8 mouse cellular contexts compared by ENCODE assay signal in genomic region chr7:47150420-47151061, GRCm38 (mm10). TPM values are rescaled to one million over a fixed set of nuclear protein-coding genes. Genes with fewer than 3 reads are reported as not detected.
DNase-seq lines count a peak whose midpoint lies in the region; ATAC-seq lines count a peak whose summit lies in the region.

No protein-coding gene starts in this region.

- H3K9me3 ChIP-seq in embryonic facial prominence, embryonic 12.5 days: peaks cover 2% of the 10 kb centered on the region; the same call in 1 of the 2 replicates
- H3K9me3 ChIP-seq in hindbrain, embryonic 16.5 days (ENCODE audit: control insufficient read depth, low read length): no peaks in the 10 kb centered on the region
- no peaks in the 10 kb centered on the region for H3K9me3 ChIP-seq in liver, embryonic 13.5 days (replicated peaks)

- DNase-seq in ovary, postnatal 14 days (ENCODE audit: low spot score): peak; percentile 34
- DNase-seq in ovary, postnatal 36 days (ENCODE audit: low spot score): no peak
- DNase-seq in adrenal gland, adult 2 months: peak; percentile 42
- DNase-seq in liver, embryonic 13.5 days: peak; percentile 9
- peak; percentile 36 for DNase-seq in neural tube, embryonic 10.5 days (ENCODE audit: extremely low spot score, low spot score)
- DNase-seq in urinary bladder, adult 2 months (ENCODE audit: low spot score): no peak

- H3K4me2 ChIP-seq in embryonic facial prominence, embryonic 12.5 days (replicated peaks): 0 out of 2 replicates have a peak overlapping the region, but pooled peaks have one; percentile 11
- H3K4me2 ChIP-seq in hindbrain, embryonic 16.5 days (ENCODE audit: low read length): peak overlapping the region; percentile 47
- no peak overlapping the region for H3K4me2 ChIP-seq in liver, embryonic 13.5 days

- ATAC-seq in embryonic facial prominence, embryonic 12.5 days (ENCODE audit: insufficient number of reproducible peaks, insufficient read depth, low FRiP score, low TSS enrichment): no peak
- peak; percentile 74 for ATAC-seq in hindbrain, embryonic 16.5 days
- no peak for ATAC-seq in liver, embryonic 13.5 days (ENCODE audit: low read depth)

- no peak overlapping the region for H3K9ac ChIP-seq in embryonic facial prominence, embryonic 12.5 days
- no peak overlapping the region for H3K9ac ChIP-seq in hindbrain, embryonic 16.5 days (ENCODE audit: low read depth, low read length)
- no peak overlapping the region for H3K9ac ChIP-seq in liver, embryonic 13.5 days

- H3K27ac ChIP-seq in embryonic facial prominence, embryonic 12.5 days: no peak overlapping the region
- H3K27ac ChIP-seq in hindbrain, embryonic 16.5 days (ENCODE audit: low read depth, low read length): no peak overlapping the region
- H3K27ac ChIP-seq in liver, embryonic 13.5 days: no peak overlapping the region

- H3K4me3 ChIP-seq in embryonic facial prominence, embryonic 12.5 days: no peak overlapping the region
- H3K4me3 ChIP-seq in hindbrain, embryonic 16.5 days (ENCODE audit: low read length): 0 out of 2 replicates have a peak overlapping the region, but pooled peaks have one; percentile 18
- no peak overlapping the region for H3K4me3 ChIP-seq in liver, embryonic 13.5 days (replicated peaks)

- 19% methylated on average over 11 of the region's 11 CpGs for WGBS in embryonic facial prominence, embryonic 12.5 days
- WGBS in hindbrain, embryonic 16.5 days: 17% methylated on average over 11 of the region's 11 CpGs
- 7% methylated on average over 10 of the region's 11 CpGs for WGBS in liver, embryonic 13.5 days (ENCODE audit: insufficient replicate concordance)

- H3K4me1 ChIP-seq in embryonic facial prominence, embryonic 12.5 days: no peaks in the 10 kb centered on the region
- H3K4me1 ChIP-seq in hindbrain, embryonic 16.5 days (ENCODE audit: control insufficient read depth, insufficient read depth, low read depth, low read length): no peaks in the 10 kb centered on the region
- H3K4me1 ChIP-seq in liver, embryonic 13.5 days (replicated peaks): no peaks in the 10 kb centered on the region

- no peaks in the 10 kb centered on the region for H3K27me3 ChIP-seq in embryonic facial prominence, embryonic 12.5 days
- H3K27me3 ChIP-seq in hindbrain, embryonic 16.5 days (replicated peaks; ENCODE audit: control insufficient read depth, insufficient read depth, low read length): no peaks in the 10 kb centered on the region
- H3K27me3 ChIP-seq in liver, embryonic 13.5 days: no peaks in the 10 kb centered on the region

- no peaks in the 10 kb centered on the region for H3K36me3 ChIP-seq in embryonic facial prominence, embryonic 12.5 days
- no peaks in the 10 kb centered on the region for H3K36me3 ChIP-seq in hindbrain, embryonic 16.5 days (ENCODE audit: control insufficient read depth, insufficient read depth, low read length)
- no peaks in the 10 kb centered on the region for H3K36me3 ChIP-seq in liver, embryonic 13.5 days

RNA-seq across cellular contexts. Expression of gene Ptpn5, which starts 17.1 kb away (rescaled TPM):
- total RNA-seq in adrenal gland, adult 2 months (2021): under 1 TPM; 0.41 to 0.66 TPM
- 0.18 and 0.35 TPM in 2 replicates for polyA plus RNA-seq in adrenal gland, adult 2 months (2012; rRNA removed)
- 2.3 and 4.4 TPM in 2 replicates for polyA plus RNA-seq in embryonic facial prominence, embryonic 12.5 days (2016; fragmentation: Nextera tagmentation; extraction: Ambion mirVana)
- polyA plus RNA-seq in hindbrain, embryonic 16.5 days (2015; fragmentation: Nextera tagmentation; extraction: Ambion mirVana): 181 and 198 TPM in 2 replicates
- polyA plus RNA-seq in liver, embryonic 13.5 days (2015; fragmentation: Nextera tagmentation; extraction: Ambion mirVana): 0.05 and 0.10 TPM in 2 replicates
- polyA plus RNA-seq in urinary bladder, adult 2 months (2012; rRNA removed): 0.08 and 0.24 TPM in 2 replicates

RNA-seq across cellular contexts. Expression of gene Mrgpra6, which starts 54.2 kb away (rescaled TPM):
- not detected for total RNA-seq in adrenal gland, adult 2 months (2021)
- not detected in 2 replicates for polyA plus RNA-seq in adrenal gland, adult 2 months (2012; rRNA removed)
- polyA plus RNA-seq in embryonic facial prominence, embryonic 12.5 days (2016; fragmentation: Nextera tagmentation; extraction: Ambion mirVana): not detected in 2 replicates
- not detected in 2 replicates for polyA plus RNA-seq in hindbrain, embryonic 16.5 days (2015; fragmentation: Nextera tagmentation; extraction: Ambion mirVana)
- polyA plus RNA-seq in liver, embryonic 13.5 days (2015; fragmentation: Nextera tagmentation; extraction: Ambion mirVana): not detected in 2 replicates
- not detected in 2 replicates for polyA plus RNA-seq in urinary bladder, adult 2 months (2012; rRNA removed)

Comparison
In these comparisons a context has a peak if more than half of its experiments do, and no peak if none do; other contexts are left out.
1. DNase-seq: peak in ovary, postnatal 14 days (single experiment), adrenal gland, adult 2 months (single experiment), liver, embryonic 13.5 days (single experiment) and neural tube, embryonic 10.5 days (single experiment); none in ovary, postnatal 36 days (single experiment) and urinary bladder, adult 2 months (single experiment).
2. RNA of gene Ptpn5, which starts 17.1 kb away (polyA plus RNA-seq): 181 to 198 TPM in hindbrain, embryonic 16.5 days; 2.3 to 4.4 TPM in embryonic facial prominence, embryonic 12.5 days, 0.18 to 0.35 TPM in adrenal gland, adult 2 months, 0.05 to 0.10 TPM in liver, embryonic 13.5 days and 0.08 to 0.24 TPM in urinary bladder, adult 2 months; every median in the first group is over 10 times any median in the second.